Mouse (Mus musculus) megakaryocyte, embryonic 14.5 days (primary cell): ENCODE data around the gene Zfp260.

ENCODE experiments used
- FLI1 ChIP-seq: IDR thresholded peaks from 2 replicates; pipeline ENCODE4 v1.6.1; 2012; ENCODE audit warnings: low read length, inconsistent platforms, mixed read lengths
- GATA1 ChIP-seq: IDR thresholded peaks from 3 replicates; pipeline ENCODE4 v1.6.1; 2012; ENCODE audit warnings: mixed read lengths, low read length, inconsistent platforms, borderline replicate concordance

- TF ChIP-seq GATA1 (no peak), FLI1 (no peak)
Observed at GRCm38 (mm10) chr7:30064622-30065021, 30.0 kb upstream of the Zfp260 start.
